Mouse (Mus musculus): ENCODE measurements at regions not wholly inside any gene's neighbourhood (a gene's known extent, or its start where the extent isn't known, plus 50 kb on each side); places are given as distances from the start of the nearest gene placed in this dataset.

DNA sequence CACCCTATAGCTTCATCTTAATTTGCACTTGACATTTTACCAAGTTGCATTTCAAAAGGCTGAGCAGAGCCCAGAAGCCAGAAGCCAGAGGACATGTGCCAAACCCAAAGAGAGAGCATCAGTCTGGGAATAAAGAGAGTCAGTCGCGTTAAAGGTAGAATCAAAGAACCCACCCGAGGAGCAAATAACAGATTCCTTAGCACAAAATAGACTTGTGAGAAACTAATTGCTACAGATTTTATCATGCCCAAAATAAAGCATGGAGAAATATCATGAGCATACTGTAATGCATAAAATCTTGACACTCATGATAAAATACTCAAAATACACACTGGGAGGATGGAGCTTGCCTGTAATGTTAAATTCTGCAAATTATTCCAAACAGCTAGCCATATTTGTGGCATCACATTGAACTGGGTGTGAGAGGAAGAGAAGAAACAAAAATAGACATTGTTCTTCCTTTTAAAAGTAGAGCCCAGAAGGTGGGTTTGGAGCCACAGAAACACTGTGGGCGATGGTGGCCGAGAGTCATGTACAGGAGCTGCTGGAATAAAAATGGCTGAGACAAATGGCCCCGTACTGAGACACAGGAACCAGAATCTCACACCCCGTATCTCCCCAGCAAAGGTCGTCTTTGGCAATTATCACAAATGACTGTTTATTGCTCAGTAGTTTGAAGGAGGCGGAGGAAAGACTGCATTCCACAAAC lies 317.2 kb downstream of the Klf6 start:
- no peak for DNase-seq (ENCODE audit: low read depth, low spot score)

GRCm38 (mm10) chr13:6189133-6189532 lies 327.9 kb downstream of the Klf6 start:
- DNase-seq (ENCODE audit: low read depth, low spot score): no peak

- no peak for DNase-seq (ENCODE audit: low read depth, low spot score)
These were observed 328.3 kb downstream of the Klf6 start for GRCm38 (mm10) chr13:6189566-6189965.

GRCm38 (mm10) chr13:6191186-6191914 lies 330.1 kb downstream of the Klf6 start:
- DNase-seq (ENCODE audit: low read depth, low spot score): no peak

- DNase-seq (ENCODE audit: low read depth, low spot score): no peak
These were observed 330.6 kb downstream of the Klf6 start for GRCm38 (mm10) chr13:6191915-6192295.

DNA sequence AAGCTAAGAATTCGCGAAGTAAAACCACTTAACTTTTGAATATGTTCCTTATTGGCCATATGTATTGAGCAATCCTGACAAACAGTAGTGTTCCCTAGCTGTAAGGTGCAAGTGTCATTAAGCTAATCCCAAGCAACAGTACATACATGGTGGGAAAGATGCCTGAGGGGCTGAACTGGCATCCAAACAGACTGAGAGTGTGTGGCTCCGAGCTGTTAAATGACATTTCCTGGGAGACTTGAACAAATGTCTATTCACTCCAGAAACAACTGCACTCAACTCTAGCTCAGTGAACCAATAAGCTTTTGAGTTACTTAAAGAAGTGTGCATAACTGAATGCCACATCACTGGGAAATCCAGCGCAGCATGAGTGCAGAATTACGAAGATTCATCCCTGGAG lies 335.4 kb downstream of the Klf6 start:
- DNase-seq (ENCODE audit: low read depth, low spot score): no peak

DNA sequence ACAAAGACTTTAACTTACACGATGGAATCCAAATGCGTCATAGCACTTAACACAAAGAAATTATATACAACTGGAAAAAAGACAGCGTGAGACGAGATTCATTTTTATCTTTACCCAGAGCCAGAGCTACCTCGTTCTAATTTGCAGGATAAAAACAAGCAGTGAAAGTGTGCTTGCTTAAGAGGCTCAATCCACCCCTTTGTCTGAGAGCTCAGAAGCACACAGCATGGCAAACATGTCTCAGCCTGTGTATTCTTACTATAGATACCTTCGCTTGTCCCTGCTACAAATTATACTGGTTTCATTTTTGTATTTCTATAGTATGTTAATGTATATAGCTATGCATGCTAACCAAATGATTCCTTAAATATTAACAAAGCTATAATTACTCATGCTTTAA lies 337.8 kb downstream of the Klf6 start:
- DNase-seq (ENCODE audit: low read depth, low spot score): no peak

- no peak for DNase-seq (ENCODE audit: low read depth, low spot score)
These were observed 340.2 kb downstream of the Klf6 start for GRCm38 (mm10) chr13:6201516-6201915.

GRCm38 (mm10) chr13:6204801-6205200 lies 343.1 kb upstream of the Pitrm1 start:
- DNase-seq (ENCODE audit: low read depth, low spot score): no peak

GRCm38 (mm10) chr13:6212550-6212949 lies 335.4 kb upstream of the Pitrm1 start:
- DNase-seq (ENCODE audit: low read depth, low spot score): no peak

- DNase-seq (ENCODE audit: low read depth, low spot score): no peak
These were observed 333.8 kb upstream of the Pitrm1 start for GRCm38 (mm10) chr13:6214189-6214588.

GRCm38 (mm10) chr13:6226087-6226643 lies 321.8 kb upstream of the Pitrm1 start:
- no peak for DNase-seq (ENCODE audit: low read depth, low spot score)

GRCm38 (mm10) chr13:6228278-6228677 lies 319.7 kb upstream of the Pitrm1 start:
- no peak for DNase-seq (ENCODE audit: low read depth, low spot score)

GRCm38 (mm10) chr13:6235394-6235793 lies 312.6 kb upstream of the Pitrm1 start:
- no peak for DNase-seq (ENCODE audit: low read depth, low spot score)

GRCm38 (mm10) chr13:6236503-6236902 lies 311.4 kb upstream of the Pitrm1 start:
- DNase-seq (ENCODE audit: low read depth, low spot score): no peak

- no peak for DNase-seq (ENCODE audit: low read depth, low spot score)
These were observed 310.7 kb upstream of the Pitrm1 start for GRCm38 (mm10) chr13:6237201-6237600.

GRCm38 (mm10) chr13:6240855-6241254 lies 307.1 kb upstream of the Pitrm1 start:
- DNase-seq (ENCODE audit: low read depth, low spot score): no peak

DNA sequence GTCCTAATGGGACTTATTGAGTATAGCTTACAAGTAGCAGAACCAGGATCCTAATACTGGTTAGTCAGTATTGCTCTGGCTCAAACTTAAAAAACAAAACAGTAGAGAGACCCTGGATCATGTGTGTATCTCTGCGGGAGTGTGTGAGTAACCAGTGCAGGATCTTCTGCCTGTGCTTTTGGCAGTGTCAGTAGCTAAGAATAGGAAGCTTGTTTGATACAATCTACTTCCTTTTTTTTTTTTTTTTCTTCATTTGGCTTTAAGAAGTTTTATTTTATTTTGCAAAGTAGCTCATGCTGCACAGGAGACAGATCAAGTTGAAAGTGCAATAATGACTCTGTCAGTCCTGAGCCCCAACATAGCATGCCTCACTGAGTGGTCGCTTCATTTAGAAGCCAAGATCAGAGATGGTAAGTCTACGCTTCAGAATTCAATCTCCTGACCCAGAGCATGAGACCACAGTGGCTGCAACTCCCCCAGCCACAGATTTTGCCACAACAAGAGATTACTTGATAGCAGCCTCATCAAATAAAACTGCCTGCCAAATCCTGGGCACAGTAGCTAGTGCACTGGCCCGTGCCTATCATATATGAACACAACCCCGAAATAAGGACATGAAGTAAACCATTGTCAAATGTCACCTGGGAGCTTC lies 306.4 kb upstream of the Pitrm1 start:
- DNase-seq (ENCODE audit: low read depth, low spot score): no peak

DNA sequence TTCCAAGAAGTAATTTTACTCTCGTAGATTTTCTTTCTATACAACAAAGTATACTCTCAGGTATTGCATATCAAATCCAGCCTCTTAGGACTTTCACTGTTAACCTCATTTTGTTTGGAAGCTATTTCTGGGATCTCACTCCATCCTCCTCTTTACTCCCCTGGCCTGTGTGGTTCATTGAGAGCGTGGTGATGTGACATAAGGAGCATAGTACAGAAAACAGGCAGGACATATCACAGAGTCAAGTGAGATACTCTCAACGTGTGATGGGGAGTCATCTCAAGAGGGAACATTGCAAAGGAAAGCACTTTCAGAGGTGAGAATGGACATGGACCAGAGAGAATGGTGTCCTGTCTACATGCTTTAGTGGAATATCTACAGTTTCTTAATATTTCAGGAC lies 297.8 kb upstream of the Pitrm1 start:
- no peak for DNase-seq (ENCODE audit: low read depth, low spot score)

DNA sequence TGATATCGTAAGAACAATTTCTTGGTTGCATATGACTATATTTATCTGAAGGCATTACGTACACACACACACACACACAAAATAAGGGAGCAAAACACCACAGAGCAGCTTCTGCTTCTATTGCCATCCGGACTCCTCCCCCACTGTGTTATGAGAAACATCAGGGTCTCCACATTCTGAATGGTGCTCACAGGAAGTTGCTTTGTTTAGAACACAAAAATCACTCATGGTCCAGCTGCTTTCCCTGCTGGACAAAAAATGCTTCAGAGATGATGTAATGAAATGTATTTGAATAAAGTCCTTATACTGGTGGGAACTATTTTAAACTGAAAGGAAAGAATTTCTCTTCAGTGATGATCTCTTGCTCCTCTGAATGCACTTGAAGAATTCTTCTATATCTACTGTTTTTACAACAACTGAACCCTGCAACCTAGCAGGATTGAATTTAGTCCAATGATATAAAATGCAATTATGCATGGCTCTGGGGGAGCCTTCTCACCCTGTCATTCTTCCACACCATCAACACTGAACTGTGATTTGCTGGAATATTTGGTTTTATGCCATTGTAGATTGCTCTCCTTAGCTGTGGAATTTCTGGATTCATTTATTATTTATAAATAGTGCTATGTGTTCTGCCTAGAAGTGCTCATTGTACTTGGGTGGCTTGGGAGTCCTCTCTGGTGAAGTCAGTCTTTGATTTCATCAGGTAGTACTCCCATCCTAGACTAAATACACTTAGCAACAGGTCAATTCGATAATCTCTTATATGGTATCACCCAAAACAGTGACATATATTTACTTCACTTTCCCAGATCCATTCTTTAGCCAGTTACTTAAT lies 296.7 kb upstream of the Pitrm1 start:
- no peak for DNase-seq (ENCODE audit: low read depth, low spot score)

DNA sequence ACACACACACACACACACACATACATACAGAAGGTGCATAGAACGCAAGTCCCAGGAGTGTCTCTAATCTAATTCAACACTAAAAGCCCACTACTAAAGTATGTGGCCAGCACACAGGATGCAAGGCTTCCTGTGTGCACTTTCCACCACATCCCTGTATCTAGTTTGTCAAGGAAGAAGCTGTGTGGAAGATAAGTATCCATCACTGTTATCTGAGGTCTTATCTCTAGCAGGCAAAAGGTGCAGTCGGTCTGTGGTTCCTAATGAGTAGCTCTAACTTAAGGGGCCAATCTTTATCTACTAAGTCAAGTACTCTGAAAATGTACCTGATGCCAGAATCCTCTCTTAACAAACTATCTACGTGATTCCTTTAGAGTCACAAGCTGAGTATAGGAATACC lies 295.8 kb upstream of the Pitrm1 start:
- DNase-seq (ENCODE audit: low read depth, low spot score): no peak

- DNase-seq (ENCODE audit: low read depth, low spot score): no peak
These were observed 292.6 kb upstream of the Pitrm1 start for GRCm38 (mm10) chr13:6255303-6255702.
